Mouse (Mus musculus) kidney, postnatal 14 days (tissue): ENCODE measurements around the gene Tmem176a.

Experiments
- DNase-seq: peaks from one replicate; pipeline ENCODE4 v3.0.0; 2022; ENCODE audit warnings: mixed read lengths

Tmem176a gene

DNA sequence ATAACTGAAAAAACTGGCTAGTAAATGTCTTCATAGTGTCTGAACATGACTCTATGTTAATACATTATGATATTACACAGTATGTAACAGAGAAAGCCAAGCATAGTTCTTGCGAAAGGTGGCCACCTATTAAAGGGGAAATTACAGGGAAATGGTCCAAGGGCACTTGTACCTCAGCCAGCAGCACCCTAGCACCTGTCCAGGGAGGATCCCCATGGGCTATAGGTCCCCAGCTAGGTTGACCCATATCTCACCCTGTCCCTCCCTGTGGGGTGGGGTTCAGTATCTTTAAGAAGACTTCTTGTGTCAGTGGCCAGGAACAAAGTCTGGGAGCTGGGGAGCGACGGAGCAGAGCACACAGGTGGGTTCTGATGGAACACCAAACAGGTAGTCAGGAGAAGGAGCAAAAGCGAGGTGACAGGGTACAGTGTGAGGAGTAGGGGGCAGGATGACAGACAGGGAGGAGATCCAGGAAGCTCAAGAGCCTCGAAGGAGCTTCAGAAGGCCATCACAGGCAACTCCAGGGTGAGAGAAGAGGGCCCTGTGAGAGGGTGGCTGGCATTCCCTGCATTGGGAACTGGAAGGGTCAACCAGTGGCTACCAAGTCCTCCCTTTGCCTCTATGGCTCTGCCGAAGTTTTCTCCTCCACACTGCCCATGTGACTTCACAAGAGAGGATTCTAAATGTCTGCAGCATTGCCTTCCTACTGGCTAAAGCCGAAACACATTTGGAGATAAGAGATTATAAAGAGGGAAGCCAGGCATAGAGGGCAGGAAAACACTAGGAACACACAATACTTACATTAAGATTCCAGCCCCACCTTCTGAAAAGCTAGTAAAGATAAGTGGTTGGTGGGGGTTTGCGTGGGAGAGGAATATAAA, 54.5 kb downstream of the Tmem176a start:
- no peak for DNase-seq

DNA sequence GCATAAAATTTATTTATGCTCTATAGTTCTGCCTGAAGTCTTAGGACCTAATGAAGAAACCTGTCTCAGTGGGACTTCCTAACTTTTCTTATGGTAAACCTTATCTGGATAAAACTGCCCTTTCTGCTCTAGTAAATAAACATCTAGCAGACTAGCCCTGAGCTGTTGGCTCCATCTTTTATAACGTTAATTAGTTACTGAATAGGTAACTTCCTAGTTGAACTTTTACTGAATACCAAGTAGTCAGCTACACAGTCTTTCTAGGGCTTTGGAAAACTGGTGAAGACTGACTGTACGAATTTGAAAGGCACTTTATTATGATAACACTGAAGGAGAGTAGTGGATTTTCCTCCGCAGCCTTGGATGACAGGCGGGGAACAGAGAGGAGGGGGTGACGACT, 55.2 kb downstream of the Tmem176a start:
- peak; percentile 40 for DNase-seq
